Mouse (Mus musculus): ENCODE results near the gene Tdrd9. TPM values are rescaled to one million over a fixed set of nuclear protein-coding genes. Genes with fewer than 3 reads are reported as not detected.

Tdrd9 gene
- polyA plus RNA-seq, 1 experiment from 2014 or later: 0.95 TPM

DNA sequence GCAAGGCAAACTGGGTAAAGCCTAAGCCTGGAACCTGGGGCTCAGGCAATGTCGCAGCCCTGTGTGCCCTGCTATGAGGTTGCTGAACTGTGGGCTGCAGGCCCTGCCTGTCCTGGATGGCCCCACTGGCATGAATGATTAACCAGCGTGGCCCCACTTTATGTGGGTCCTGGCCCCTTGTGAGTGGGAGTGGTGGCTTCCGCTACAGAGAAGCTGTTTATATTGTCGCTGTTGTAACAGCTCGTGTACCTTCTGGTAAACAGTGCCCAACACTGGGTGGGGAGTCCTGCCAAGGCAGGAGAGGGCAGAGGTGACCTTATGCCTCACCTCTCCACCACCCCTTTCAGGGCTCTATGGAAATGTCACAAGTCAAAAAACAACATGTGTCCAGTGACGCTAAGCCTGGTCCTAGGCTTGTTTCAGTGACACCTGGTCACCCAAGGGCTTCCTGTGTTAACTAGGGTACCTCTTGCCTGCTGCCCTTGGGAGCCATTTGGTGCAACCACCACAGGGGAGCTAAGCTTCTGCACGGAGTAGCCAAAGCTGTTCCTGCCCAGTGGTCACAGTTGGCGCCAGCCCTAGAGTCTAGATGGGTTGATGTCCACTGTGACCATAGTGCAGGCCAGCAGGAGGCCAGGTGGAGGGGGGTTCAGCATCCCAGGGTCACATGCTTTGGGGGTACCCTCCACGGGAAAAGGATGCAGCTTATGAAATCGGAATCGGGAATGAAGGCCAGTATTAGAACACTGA, 137.5 kb downstream of the Tdrd9 start:
- Histone ChIP-seq H3K4me2 (ENCODE audit: low read depth, severe bottlenecking) (no peak overlapping the region), H3K9ac (ENCODE audit: low read length) (no peak overlapping the region), H3K9me3 (ENCODE audit: control insufficient read depth, low read length) (no peaks in the 10 kb centered on the region), H3K4me3 (ENCODE audit: low read depth, low read length) (no peak overlapping the region), H3K27ac (replicated peaks; ENCODE audit: low read depth, low read length) (no peak overlapping the region), H3K27me3 (ENCODE audit: control insufficient read depth, insufficient read depth, low read length) (no peaks in the 10 kb centered on the region), H3K36me3 (ENCODE audit: control insufficient read depth, insufficient read depth, low read length) (no peaks in the 10 kb centered on the region), H3K4me1 (ENCODE audit: control insufficient read depth, insufficient read depth, low read length) (peaks cover 12% of the 10 kb centered on the region)
- 83% methylated on average over 11 of the region's 11 CpGs for WGBS
- no peak for DNase-seq (ENCODE audit: low spot score)
- ATAC-seq (ENCODE audit: insufficient number of reproducible peaks, low FRiP score, low TSS enrichment, low read depth): no peak

DNA sequence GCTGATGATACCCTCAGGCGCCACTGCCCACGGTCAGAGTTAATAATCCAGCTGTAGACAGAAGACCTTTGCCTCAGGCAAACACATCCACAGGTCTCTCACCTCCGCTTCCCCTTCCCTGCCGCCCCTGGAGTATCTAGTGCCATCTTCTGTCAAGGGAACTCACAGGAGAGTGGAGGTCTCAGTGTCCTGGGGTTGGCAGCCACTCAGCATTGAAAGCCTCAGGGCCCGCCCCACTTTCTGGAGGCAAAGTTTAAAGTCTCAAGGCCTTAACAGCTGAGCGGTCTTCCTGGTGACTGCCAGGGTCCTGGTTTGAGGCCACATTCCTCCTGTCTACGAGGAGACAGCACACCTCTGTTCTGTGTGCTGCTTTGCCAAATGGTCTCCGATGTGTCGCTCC, 138.3 kb downstream of the Tdrd9 start:
- DNase-seq (ENCODE audit: low spot score): no peak
- H3K4me1 ChIP-seq (ENCODE audit: control insufficient read depth, insufficient read depth, low read length): peaks cover 12% of the 10 kb centered on the region
- no peaks in the 10 kb centered on the region for H3K9me3 ChIP-seq (ENCODE audit: control insufficient read depth, low read length)
- no peaks in the 10 kb centered on the region for H3K36me3 ChIP-seq (ENCODE audit: control insufficient read depth, insufficient read depth, low read length)
- 74% methylated on average over 9 of the region's 9 CpGs for WGBS
- H3K4me3 ChIP-seq (ENCODE audit: low read depth, low read length): no peak overlapping the region
- H3K4me2 ChIP-seq (ENCODE audit: low read depth, severe bottlenecking): no peak overlapping the region
- ATAC-seq (ENCODE audit: insufficient number of reproducible peaks, low FRiP score, low TSS enrichment, low read depth): no peak
- H3K9ac ChIP-seq (ENCODE audit: low read length): no peak overlapping the region
- H3K27ac ChIP-seq (replicated peaks; ENCODE audit: low read depth, low read length): no peak overlapping the region
- no peaks in the 10 kb centered on the region for H3K27me3 ChIP-seq (ENCODE audit: control insufficient read depth, insufficient read depth, low read length)

DNA sequence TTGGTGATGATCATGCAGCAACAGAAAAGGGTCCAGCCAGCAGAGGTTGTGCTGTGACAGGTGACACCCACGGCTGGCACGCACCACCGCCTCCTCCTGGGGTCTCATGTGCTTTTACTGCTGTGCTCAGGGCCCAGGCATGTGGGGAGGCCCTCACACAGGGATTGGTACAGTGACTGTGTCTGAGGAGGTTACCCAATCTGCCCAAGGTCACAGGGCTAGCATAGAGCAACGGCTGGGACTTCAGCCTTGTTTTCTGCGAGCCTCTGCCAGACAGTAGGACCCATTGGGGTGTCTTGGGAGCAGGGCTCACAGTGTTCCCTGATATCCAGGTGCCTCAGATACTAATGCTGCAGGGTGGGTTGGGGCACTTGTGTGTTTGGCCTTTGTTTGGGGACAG, 140.0 kb downstream of the Tdrd9 start:
- Histone ChIP-seq H3K36me3 (ENCODE audit: control insufficient read depth, insufficient read depth, low read length) (no peaks in the 10 kb centered on the region), H3K4me2 (ENCODE audit: low read depth, severe bottlenecking) (no peak overlapping the region), H3K27ac (replicated peaks; ENCODE audit: low read depth, low read length) (no peak overlapping the region), H3K9ac (ENCODE audit: low read length) (no peak overlapping the region), H3K4me1 (ENCODE audit: control insufficient read depth, insufficient read depth, low read length) (peaks cover 12% of the 10 kb centered on the region), H3K27me3 (ENCODE audit: control insufficient read depth, insufficient read depth, low read length) (0 out of 2 replicates have a peak, but pooled peaks cover 2% of the 10 kb centered on the region), H3K4me3 (ENCODE audit: low read depth, low read length) (no peak overlapping the region), H3K9me3 (ENCODE audit: control insufficient read depth, low read length) (no peaks in the 10 kb centered on the region)
- 90% methylated on average over 5 of the region's 5 CpGs for whole genome bisulfite sequencing
- DNase-seq (ENCODE audit: low spot score) (no peak), ATAC-seq (ENCODE audit: insufficient number of reproducible peaks, low FRiP score, low TSS enrichment, low read depth) (no peak)

GRCm38 (mm10) chr12:112112235-112112634, 140.9 kb downstream of the Tdrd9 start:
- Histone ChIP-seq H3K4me2 (ENCODE audit: low read depth, severe bottlenecking) (no peak overlapping the region), H3K9me3 (ENCODE audit: control insufficient read depth, low read length) (no peaks in the 10 kb centered on the region), H3K27ac (replicated peaks; ENCODE audit: low read depth, low read length) (no peak overlapping the region), H3K4me3 (ENCODE audit: low read depth, low read length) (no peak overlapping the region), H3K27me3 (ENCODE audit: control insufficient read depth, insufficient read depth, low read length) (0 out of 2 replicates have a peak, but pooled peaks cover 2% of the 10 kb centered on the region), H3K4me1 (ENCODE audit: control insufficient read depth, insufficient read depth, low read length) (peaks cover 6% of the 10 kb centered on the region; the same call in 1 of the 2 replicates), H3K36me3 (ENCODE audit: control insufficient read depth, insufficient read depth, low read length) (no peaks in the 10 kb centered on the region), H3K9ac (ENCODE audit: low read length) (no peak overlapping the region)
- DNase-seq (ENCODE audit: low spot score) (no peak), ATAC-seq (ENCODE audit: insufficient number of reproducible peaks, low FRiP score, low TSS enrichment, low read depth) (no peak)
- 87% methylated on average over 6 of the region's 6 CpGs for WGBS

GRCm38 (mm10) chr12:112112686-112113396, 141.5 kb downstream of the Tdrd9 start:
- no peak overlapping the region for H3K4me2 ChIP-seq (ENCODE audit: low read depth, severe bottlenecking)
- H3K27ac ChIP-seq (replicated peaks; ENCODE audit: low read depth, low read length): no peak overlapping the region
- 0 out of 2 replicates have a peak, but pooled peaks cover 6% of the 10 kb centered on the region for H3K4me1 ChIP-seq (ENCODE audit: control insufficient read depth, insufficient read depth, low read length)
- 0 out of 2 replicates have a peak, but pooled peaks cover 2% of the 10 kb centered on the region for H3K27me3 ChIP-seq (ENCODE audit: control insufficient read depth, insufficient read depth, low read length)
- peak; percentile 50 for ATAC-seq (ENCODE audit: insufficient number of reproducible peaks, low FRiP score, low TSS enrichment, low read depth)
- H3K36me3 ChIP-seq (ENCODE audit: control insufficient read depth, insufficient read depth, low read length): no peaks in the 10 kb centered on the region
- no peaks in the 10 kb centered on the region for H3K9me3 ChIP-seq (ENCODE audit: control insufficient read depth, low read length)
- WGBS: 19% methylated on average over 13 of the region's 13 CpGs
- no peak for DNase-seq (ENCODE audit: low spot score)
- no peak overlapping the region for H3K9ac ChIP-seq (ENCODE audit: low read length)
- H3K4me3 ChIP-seq (ENCODE audit: low read depth, low read length): no peak overlapping the region

GRCm38 (mm10) chr12:112113710-112114109, 142.4 kb downstream of the Tdrd9 start:
- no peak overlapping the region for H3K9ac ChIP-seq (ENCODE audit: low read length)
- no peaks in the 10 kb centered on the region for H3K36me3 ChIP-seq (ENCODE audit: control insufficient read depth, insufficient read depth, low read length)
- 0 out of 2 replicates have a peak, but pooled peaks cover 2% of the 10 kb centered on the region for H3K27me3 ChIP-seq (ENCODE audit: control insufficient read depth, insufficient read depth, low read length)
- ATAC-seq (ENCODE audit: insufficient number of reproducible peaks, low FRiP score, low TSS enrichment, low read depth): no peak
- no peaks in the 10 kb centered on the region for H3K9me3 ChIP-seq (ENCODE audit: control insufficient read depth, low read length)
- H3K4me3 ChIP-seq (ENCODE audit: low read depth, low read length): no peak overlapping the region
- 0 out of 2 replicates have a peak, but pooled peaks cover 6% of the 10 kb centered on the region for H3K4me1 ChIP-seq (ENCODE audit: control insufficient read depth, insufficient read depth, low read length)
- H3K27ac ChIP-seq (replicated peaks; ENCODE audit: low read depth, low read length): no peak overlapping the region
- whole genome bisulfite sequencing: 13% methylated on average over 7 of the region's 7 CpGs
- peak; percentile 90 for DNase-seq (ENCODE audit: low spot score)
- no peak overlapping the region for H3K4me2 ChIP-seq (ENCODE audit: low read depth, severe bottlenecking)

DNA sequence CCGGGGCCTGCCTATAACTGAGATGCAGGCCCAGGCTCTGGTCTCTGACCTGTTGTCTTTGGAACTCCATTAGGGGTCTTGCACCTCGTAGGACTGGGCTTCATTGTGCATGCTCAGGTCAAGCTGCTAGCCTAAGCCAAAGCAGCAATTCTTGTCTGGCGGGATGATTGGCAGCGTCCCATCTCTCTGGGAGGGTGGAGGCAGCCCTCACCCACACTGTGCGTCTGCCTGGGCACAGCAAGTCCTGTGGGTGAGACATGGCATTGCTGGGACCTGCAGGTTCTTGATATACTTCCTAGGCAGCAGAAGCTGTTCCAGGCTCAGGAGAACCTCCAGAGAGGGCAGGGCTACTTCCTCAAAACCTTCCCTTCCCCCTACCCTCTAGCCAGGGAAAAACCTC, 145.6 kb downstream of the Tdrd9 start:
- Histone ChIP-seq H3K9me3 (ENCODE audit: control insufficient read depth, low read length) (no peaks in the 10 kb centered on the region), H3K4me1 (ENCODE audit: control insufficient read depth, insufficient read depth, low read length) (0 out of 2 replicates have a peak, but pooled peaks cover 6% of the 10 kb centered on the region), H3K9ac (ENCODE audit: low read length) (no peak overlapping the region), H3K27me3 (ENCODE audit: control insufficient read depth, insufficient read depth, low read length) (0 out of 2 replicates have a peak, but pooled peaks cover 2% of the 10 kb centered on the region), H3K36me3 (ENCODE audit: control insufficient read depth, insufficient read depth, low read length) (no peaks in the 10 kb centered on the region), H3K4me3 (ENCODE audit: low read depth, low read length) (no peak overlapping the region), H3K4me2 (ENCODE audit: low read depth, severe bottlenecking) (no peak overlapping the region), H3K27ac (replicated peaks; ENCODE audit: low read depth, low read length) (no peak overlapping the region)
- WGBS: 78% methylated on average over 5 of the region's 5 CpGs
- DNase-seq (ENCODE audit: low spot score) (no peak), ATAC-seq (ENCODE audit: insufficient number of reproducible peaks, low FRiP score, low TSS enrichment, low read depth) (no peak)

GRCm38 (mm10) chr12:112117649-112118048, 146.3 kb downstream of the Tdrd9 start:
- Histone ChIP-seq H3K4me2 (ENCODE audit: low read depth, severe bottlenecking) (no peak overlapping the region), H3K9ac (ENCODE audit: low read length) (no peak overlapping the region), H3K27ac (replicated peaks; ENCODE audit: low read depth, low read length) (no peak overlapping the region), H3K4me3 (ENCODE audit: low read depth, low read length) (no peak overlapping the region), H3K27me3 (ENCODE audit: control insufficient read depth, insufficient read depth, low read length) (0 out of 2 replicates have a peak, but pooled peaks cover 2% of the 10 kb centered on the region), H3K36me3 (ENCODE audit: control insufficient read depth, insufficient read depth, low read length) (no peaks in the 10 kb centered on the region), H3K9me3 (ENCODE audit: control insufficient read depth, low read length) (no peaks in the 10 kb centered on the region), H3K4me1 (ENCODE audit: control insufficient read depth, insufficient read depth, low read length) (0 out of 2 replicates have a peak, but pooled peaks cover 6% of the 10 kb centered on the region)
- DNase-seq (ENCODE audit: low spot score): no peak
- 76% methylated on average over 7 of the region's 7 CpGs for WGBS
- ATAC-seq (ENCODE audit: insufficient number of reproducible peaks, low FRiP score, low TSS enrichment, low read depth): no peak
